Mouse (Mus musculus): ENCODE measurements at regions not wholly inside any gene's neighbourhood (a gene's known extent, or its start where the extent isn't known, plus 50 kb on each side); places are given as distances from the start of the nearest gene placed in this dataset.

- WGBS = 61% methylated on average over 2 of the region's 2 CpGs
- DNase-seq (ENCODE audit: low spot score) = no peak
- Histone ChIP-seq H3K4me3 (ENCODE audit: low read depth, low read length) (no peak overlapping the region), H3K27me3 (ENCODE audit: control insufficient read depth, insufficient read depth, low read length) (no peaks in the 10 kb centered on the region), H3K36me3 (ENCODE audit: control insufficient read depth, insufficient read depth, low read length) (no peaks in the 10 kb centered on the region), H3K27ac (replicated peaks; ENCODE audit: low read depth, low read length) (no peak overlapping the region), H3K9me3 (ENCODE audit: control insufficient read depth, low read length) (no peaks in the 10 kb centered on the region), H3K9ac (ENCODE audit: low read length) (no peak overlapping the region), H3K4me2 (ENCODE audit: low read depth, severe bottlenecking) (no peak overlapping the region), H3K4me1 (ENCODE audit: control insufficient read depth, insufficient read depth, low read length) (peaks cover 12% of the 10 kb centered on the region)
- ATAC-seq (ENCODE audit: insufficient number of reproducible peaks, low FRiP score, low TSS enrichment, low read depth) = no peak
These were observed 98.5 kb upstream of the Tmc3 start for GRCm38 (mm10) chr7:83486156-83486750.

GRCm38 (mm10) chr7:83489790-83490189, 94.9 kb upstream of the Tmc3 start:
- DNase-seq (ENCODE audit: low spot score) = peak; percentile 61
- no peak overlapping the region for H3K27ac ChIP-seq (replicated peaks; ENCODE audit: low read depth, low read length)
- peak; percentile 67; the same call in 1 of the 2 replicates for ATAC-seq (ENCODE audit: insufficient number of reproducible peaks, low FRiP score, low TSS enrichment, low read depth)
- no peaks in the 10 kb centered on the region for H3K27me3 ChIP-seq (ENCODE audit: control insufficient read depth, insufficient read depth, low read length)
- H3K36me3 ChIP-seq (ENCODE audit: control insufficient read depth, insufficient read depth, low read length) = no peaks in the 10 kb centered on the region
- no peak overlapping the region for H3K9ac ChIP-seq (ENCODE audit: low read length)
- WGBS = 86% methylated on average over 1 of the region's 1 CpGs
- no peak overlapping the region for H3K4me3 ChIP-seq (ENCODE audit: low read depth, low read length)
- H3K4me2 ChIP-seq (ENCODE audit: low read depth, severe bottlenecking) = no peak overlapping the region
- no peaks in the 10 kb centered on the region for H3K4me1 ChIP-seq (ENCODE audit: control insufficient read depth, insufficient read depth, low read length)
- H3K9me3 ChIP-seq (ENCODE audit: control insufficient read depth, low read length) = no peaks in the 10 kb centered on the region

GRCm38 (mm10) chr7:83504996-83505645, 79.6 kb upstream of the Tmc3 start:
- H3K4me3 ChIP-seq (ENCODE audit: low read depth, low read length) = no peak overlapping the region
- H3K4me1 ChIP-seq (ENCODE audit: control insufficient read depth, insufficient read depth, low read length) = no peaks in the 10 kb centered on the region
- no peak overlapping the region for H3K4me2 ChIP-seq (ENCODE audit: low read depth, severe bottlenecking)
- no peak for ATAC-seq (ENCODE audit: insufficient number of reproducible peaks, low FRiP score, low TSS enrichment, low read depth)
- whole genome bisulfite sequencing = 70% methylated on average over 2 of the region's 2 CpGs
- no peak for DNase-seq (ENCODE audit: low spot score)
- no peak overlapping the region for H3K9ac ChIP-seq (ENCODE audit: low read length)
- H3K27me3 ChIP-seq (ENCODE audit: control insufficient read depth, insufficient read depth, low read length) = no peaks in the 10 kb centered on the region
- H3K9me3 ChIP-seq (ENCODE audit: control insufficient read depth, low read length) = no peaks in the 10 kb centered on the region
- no peaks in the 10 kb centered on the region for H3K36me3 ChIP-seq (ENCODE audit: control insufficient read depth, insufficient read depth, low read length)
- H3K27ac ChIP-seq (replicated peaks; ENCODE audit: low read depth, low read length) = no peak overlapping the region

- Histone ChIP-seq H3K27me3 (ENCODE audit: control insufficient read depth, insufficient read depth, low read length) (no peaks in the 10 kb centered on the region), H3K4me1 (ENCODE audit: control insufficient read depth, insufficient read depth, low read length) (no peaks in the 10 kb centered on the region), H3K36me3 (ENCODE audit: control insufficient read depth, insufficient read depth, low read length) (no peaks in the 10 kb centered on the region), H3K4me3 (ENCODE audit: low read depth, low read length) (no peak overlapping the region), H3K9me3 (ENCODE audit: control insufficient read depth, low read length) (no peaks in the 10 kb centered on the region), H3K9ac (ENCODE audit: low read length) (no peak overlapping the region), H3K27ac (replicated peaks; ENCODE audit: low read depth, low read length) (no peak overlapping the region), H3K4me2 (ENCODE audit: low read depth, severe bottlenecking) (no peak overlapping the region)
- 85% methylated on average over 4 of the region's 4 CpGs for WGBS
- DNase-seq (ENCODE audit: low spot score) (no peak), ATAC-seq (ENCODE audit: insufficient number of reproducible peaks, low FRiP score, low TSS enrichment, low read depth) (no peak)
These were observed 68.4 kb upstream of the Tmc3 start for GRCm38 (mm10) chr7:83516295-83516694.

GRCm38 (mm10) chr7:83521511-83521910, 63.2 kb upstream of the Tmc3 start:
- 89% methylated on average over 7 of the region's 7 CpGs for WGBS
- no peak for DNase-seq (ENCODE audit: low spot score)
- no peak overlapping the region for H3K9ac ChIP-seq (ENCODE audit: low read length)

More at GRCm38 (mm10) chr7:83521511-83521910, 63.2 kb upstream of the Tmc3 start:
- H3K27ac ChIP-seq (replicated peaks; ENCODE audit: low read depth, low read length) = no peak overlapping the region
- H3K4me1 ChIP-seq (ENCODE audit: control insufficient read depth, insufficient read depth, low read length) = no peaks in the 10 kb centered on the region
- ATAC-seq (ENCODE audit: insufficient number of reproducible peaks, low FRiP score, low TSS enrichment, low read depth) = no peak
- no peaks in the 10 kb centered on the region for H3K9me3 ChIP-seq (ENCODE audit: control insufficient read depth, low read length)
- no peaks in the 10 kb centered on the region for H3K36me3 ChIP-seq (ENCODE audit: control insufficient read depth, insufficient read depth, low read length)
- H3K27me3 ChIP-seq (ENCODE audit: control insufficient read depth, insufficient read depth, low read length) = no peaks in the 10 kb centered on the region
- no peak overlapping the region for H3K4me2 ChIP-seq (ENCODE audit: low read depth, severe bottlenecking)
- H3K4me3 ChIP-seq (ENCODE audit: low read depth, low read length) = no peak overlapping the region
